Mouse (Mus musculus) cerebellum, adult 2 months (tissue): ENCODE measurements around the gene Lexm.

ENCODE experiments used
- CTCF ChIP-seq: fragments of 200-500 bp; IDR thresholded peaks from 2 replicates; pipeline ENCODE4 v1.5.1; 2011; ENCODE audit warnings: low read depth, mild to moderate bottlenecking, control low read depth, low read length, moderate library complexity, borderline replicate concordance; ENCODE audit not compliant: insufficient read depth
- POLR2A ChIP-seq: fragments of 200-500 bp; IDR thresholded peaks from 2 replicates; pipeline ENCODE4 v1.6.1; 2011; ENCODE audit warnings: low read length, control low read depth, borderline replicate concordance; ENCODE audit not compliant: insufficient read depth

DNA sequence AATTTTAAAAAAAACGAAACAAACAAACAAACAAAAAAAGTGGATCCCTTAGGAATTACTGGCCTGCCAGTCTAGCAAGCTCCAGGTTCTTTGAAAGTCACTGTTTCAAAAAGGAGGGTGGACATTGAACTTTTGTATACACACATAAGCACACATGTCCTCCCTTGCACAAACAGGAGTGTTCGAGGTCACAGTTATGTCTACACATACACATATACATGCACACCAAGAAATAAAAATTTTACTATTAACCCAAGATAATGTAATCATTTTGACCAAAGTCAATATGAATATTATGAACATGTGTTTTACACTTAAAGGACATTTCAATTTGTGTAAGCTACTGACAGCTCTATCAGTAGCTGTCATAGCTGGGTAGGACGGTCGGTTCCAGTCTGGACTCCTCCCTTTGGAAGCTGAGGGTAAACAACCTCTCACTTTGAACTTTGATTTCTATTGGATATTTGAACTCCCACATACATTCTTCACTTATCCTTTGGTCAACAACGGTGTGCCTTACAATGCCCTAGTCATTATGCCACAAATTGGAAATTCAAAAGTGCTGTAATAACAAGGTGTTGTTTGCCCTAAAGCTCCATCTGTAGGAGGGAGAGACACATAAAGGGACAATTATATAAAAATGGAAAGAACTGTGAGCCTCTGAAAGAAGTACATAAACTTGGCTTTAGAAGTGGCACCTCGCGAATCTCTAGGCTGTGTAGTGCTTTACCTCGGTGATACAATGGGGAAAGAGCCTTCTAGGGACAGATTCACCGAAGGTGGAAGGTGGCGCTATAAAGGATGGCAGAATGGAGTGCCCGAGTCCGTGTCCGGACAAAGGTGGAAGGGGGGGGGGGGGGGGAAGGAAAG lies 57.5 kb downstream of the Lexm start:
- TF ChIP-seq POLR2A (no peak), CTCF (no peak)
